Mouse (Mus musculus) gastrocnemius, postnatal 4 days (tissue): Measurements from ENCODE around the gene Kdelr3. TPM values are rescaled to one million over a fixed set of nuclear protein-coding genes. Genes with fewer than 3 reads are reported as not detected.

ENCODE experiments used
- DNase-seq, 2 experiments: peaks; one replicate each; pipeline ENCODE4 v3.0.0; 2021 to 2022; ENCODE audit warnings: low spot score in 2 of 2, mixed read lengths in 2 of 2
- microRNA-seq: library from miRNA; unstranded; fragments of <30 nt; microRNA quantifications from one replicate; pipeline ENCODE4 v1.2.0, GENCODE M21; 2021
- total RNA-seq, 2 experiments: library from RNA; stranded (reverse); gene quantifications; 2 replicates each; pipeline ENCODE4 v1.2.3; 2021

Kdelr3 gene
- total RNA-seq, 2 experiments from 2014 or later, result 49.1 to 55.1 TPM

DNA sequence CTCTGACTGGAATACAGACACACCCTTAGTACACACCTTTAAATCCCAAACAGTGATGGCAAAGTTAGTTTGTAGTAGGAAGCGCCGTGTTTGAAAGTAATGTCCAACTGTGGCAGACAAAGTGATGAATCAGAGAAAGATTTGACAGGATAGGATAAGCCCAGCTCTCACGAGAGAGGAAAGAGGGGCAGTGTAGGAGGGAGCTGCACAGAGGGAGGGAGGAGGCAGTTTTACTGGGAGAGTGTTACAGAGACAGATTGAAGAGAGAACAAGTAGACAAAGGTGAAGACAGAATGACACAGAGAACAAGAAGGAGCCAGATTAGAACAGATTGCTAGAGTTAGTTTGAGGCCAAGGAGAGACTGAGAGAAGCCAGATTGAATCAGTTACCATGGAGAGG is 43.4 kb downstream of the Kdelr3 start:
- DNase-seq, result no peak

DNA sequence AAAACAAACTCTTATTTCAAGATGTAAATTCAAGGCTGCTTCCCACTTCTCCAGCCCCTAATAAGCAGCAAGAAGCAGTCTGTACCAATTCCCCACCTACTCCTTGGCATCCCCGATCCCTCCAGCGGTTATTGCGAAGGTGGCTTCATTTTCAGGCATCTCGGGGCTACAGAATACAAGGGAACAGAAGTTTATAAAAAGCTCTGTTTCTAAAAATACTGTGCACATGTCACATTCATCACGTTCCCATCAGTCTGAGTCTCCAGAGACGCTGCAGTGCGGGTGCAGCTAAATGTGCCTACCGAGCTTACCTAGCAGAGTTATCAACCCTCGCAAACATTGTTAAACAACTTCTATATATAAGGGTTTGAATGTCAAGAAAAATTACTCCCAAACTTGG is 46.2 kb downstream of the Kdelr3 start:
- DNase-seq, result no peak

DNA sequence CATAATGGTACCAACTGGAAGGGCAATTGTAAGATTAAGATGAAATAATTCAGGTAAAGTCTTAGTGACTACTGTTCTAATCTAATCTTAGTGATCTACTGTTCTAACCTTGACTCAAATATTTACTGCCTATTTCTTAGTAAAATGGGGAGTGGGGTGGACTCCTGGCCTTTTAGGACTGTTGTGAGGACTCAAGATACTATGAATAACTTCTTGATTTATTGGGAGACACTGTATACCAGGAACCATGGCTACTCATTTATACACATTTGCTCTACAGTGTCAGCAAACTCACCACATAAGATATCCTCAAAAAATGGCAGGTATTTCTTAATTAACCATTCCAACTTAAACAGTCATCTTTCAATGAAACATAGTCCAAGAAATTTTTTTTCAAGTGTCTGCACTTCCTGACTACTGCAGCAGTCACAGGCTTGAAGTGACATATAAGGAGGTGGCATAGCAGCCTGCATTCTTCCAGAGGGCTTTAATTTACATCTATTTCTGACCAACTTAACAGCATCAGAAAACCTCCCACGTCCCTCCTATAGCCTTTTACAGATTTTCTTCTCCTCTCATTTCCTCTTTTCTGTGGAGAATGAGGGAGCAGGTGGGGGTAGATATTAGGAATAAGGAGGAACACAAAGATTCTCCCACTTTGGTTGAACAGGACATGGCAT is 59.5 kb downstream of the Kdelr3 start:
- no peak for DNase-seq

DNA sequence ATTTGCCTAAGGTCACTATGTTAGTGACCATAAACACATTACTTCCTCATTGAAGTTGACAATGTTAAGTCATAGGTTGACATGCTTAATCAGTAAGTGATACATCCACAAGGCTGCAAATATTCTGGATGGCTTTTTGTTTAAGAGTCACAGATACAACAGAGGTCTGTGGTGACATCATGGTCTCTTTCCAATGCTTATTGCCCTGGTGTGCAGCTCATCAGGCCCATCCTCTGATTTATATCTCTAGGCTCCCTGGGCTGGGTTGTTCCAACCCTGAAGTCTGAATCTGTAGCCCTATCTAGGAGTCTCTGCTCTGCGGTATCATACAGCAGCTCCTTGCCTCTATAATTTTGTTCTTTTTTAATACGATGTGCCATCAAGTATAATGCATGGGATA is 60.7 kb downstream of the Kdelr3 start:
- no peak for DNase-seq

Small RNAs within 50 kb of the gene (microRNA-seq; reads per million reads assigned to microRNA genes)
- not detected for gene Gm44302

Other genes starting within 250 kb of the Kdelr3 start
- gene Baiap2l2, start 230.9 kb upstream of the Kdelr3 start, total RNA-seq, result 1 to 10 TPM; 5.0 to 9.0 TPM
- 10 to 100 TPM; 11.5 to 15.7 TPM for gene Pla2g6, start 188.0 kb upstream of the Kdelr3 start, total RNA-seq
- 1 to 10 TPM; 3.8 to 4.0 TPM for gene Maff, start 169.8 kb upstream of the Kdelr3 start, total RNA-seq
- gene Tmem184b, start 112.8 kb upstream of the Kdelr3 start, total RNA-seq, result 10 to 100 TPM; 72.4 to 77.4 TPM
- 10 to 100 TPM; 81.1 to 89.2 TPM for gene Csnk1e, start 60.8 kb upstream of the Kdelr3 start, total RNA-seq
- gene Kcnj4, start 11.2 kb upstream of the Kdelr3 start, total RNA-seq, result under 1 TPM in 1 of 2 experiments, not detected in 1; 0.13 TPM
- 100 to 1,000 TPM; 210 to 254 TPM for gene Ddx17, start 30.3 kb downstream of the Kdelr3 start, total RNA-seq
- gene Dmc1, start 88.7 kb downstream of the Kdelr3 start, total RNA-seq, result 1 to 10 TPM; 1.7 to 3.6 TPM
- gene Fam227a, start 142.5 kb downstream of the Kdelr3 start, total RNA-seq, result 1 to 10 TPM; 1.7 to 2.1 TPM
- gene Cby1, start 142.8 kb downstream of the Kdelr3 start, total RNA-seq, result 10 to 100 TPM; 29.9 to 32.1 TPM
- 100 to 1,000 TPM; 110 to 114 TPM for gene Tomm22, start 154.4 kb downstream of the Kdelr3 start, total RNA-seq
- gene Josd1, start 171.5 kb downstream of the Kdelr3 start, total RNA-seq, result 10 to 100 TPM; 16.6 to 17.4 TPM
- gene Gtpbp1, start 174.4 kb downstream of the Kdelr3 start, total RNA-seq, result 10 to 100 TPM; 20.7 to 22.5 TPM
- gene Sun2, start 226.1 kb downstream of the Kdelr3 start, total RNA-seq, result 10 to 100 TPM; 60.4 to 61.3 TPM